Mouse (Mus musculus) small intestine, adult 2 months (tissue): ENCODE results near the gene Clca2.

Experiments
- CTCF ChIP-seq: fragments of 200-500 bp; IDR thresholded peaks from 2 replicates; pipeline ENCODE4 v1.5.1; 2012; ENCODE audit warnings: low read depth, mild to moderate bottlenecking, control low read depth, inconsistent platforms, low read length, moderate library complexity, mixed read lengths; ENCODE audit not compliant: insufficient replicate concordance, insufficient read length; ENCODE audit errors: extremely low read depth
- POLR2A ChIP-seq: fragments of 200-500 bp; IDR thresholded peaks from 2 replicates; pipeline ENCODE4 v1.6.1; 2012; ENCODE audit warnings: low read depth, mild to moderate bottlenecking, control low read depth, inconsistent platforms, low read length, moderate library complexity

GRCm38 (mm10) chr3:145026750-145027149, 72.5 kb downstream of the Clca2 start:
- TF ChIP-seq CTCF: peak; percentile 59; the same call in 1 of the 2 replicates
- no peak for TF ChIP-seq POLR2A
